8 mouse cellular contexts compared by ENCODE assay signal in genomic region chr10:84440541-84441433, GRCm38 (mm10). TPM values are rescaled to one million over a fixed set of nuclear protein-coding genes. Genes with fewer than 3 reads are reported as not detected.
DNase-seq lines count a peak whose midpoint lies in the region; ATAC-seq and TF ChIP-seq lines count a peak whose summit lies in the region.

Gene Nuak1 (minus strand): TSS chr10:84440597.

- H3K27ac ChIP-seq in bone marrow, adult 2 months (ENCODE audit: control insufficient read depth, insufficient read depth, low read depth, low read length, poor library complexity), result peak within 1 kb of the TSS; percentile 86
- H3K27ac ChIP-seq in embryonic fibroblast, embryonic 13.5 days (ENCODE audit: insufficient read depth, low read length), result peak within 1 kb of the TSS; percentile 94
- peak within 1 kb of the TSS; percentile 98 for H3K27ac ChIP-seq in heart, embryonic 12.5 days (ENCODE audit: poor library complexity, severe bottlenecking)
- H3K27ac ChIP-seq in kidney, postnatal 0 days, result peak within 1 kb of the TSS; percentile 96
- peak within 1 kb of the TSS; percentile 72 for H3K27ac ChIP-seq in liver, embryonic 12.5 days
- H3K27ac ChIP-seq in stomach, embryonic 15.5 days, result peak within 1 kb of the TSS; percentile 90

- no peaks in the 10 kb centered on the region for H3K27me3 ChIP-seq in heart, embryonic 12.5 days (replicated peaks)
- H3K27me3 ChIP-seq in kidney, postnatal 0 days (ENCODE audit: insufficient read depth, low read length), result no peaks in the 10 kb centered on the region
- H3K27me3 ChIP-seq in liver, embryonic 12.5 days (replicated peaks), result peaks cover 77% of the 10 kb centered on the region
- no peaks in the 10 kb centered on the region for H3K27me3 ChIP-seq in stomach, embryonic 15.5 days (replicated peaks)

- TF ChIP-seq CTCF in bone marrow, adult 2 months (IDR thresholded peaks at IDR 0.05; ENCODE audit: control insufficient read depth, insufficient read depth, low read length), result no peak
- no peak for TF ChIP-seq CTCF in embryonic fibroblast, embryonic 13.5 days (IDR thresholded peaks at IDR 0.05; ENCODE audit: borderline replicate concordance, insufficient read depth, low read length)
- peak; percentile 18; the same call in 1 of the 2 replicates for TF ChIP-seq CTCF in kidney, postnatal 0 days (IDR thresholded peaks at IDR 0.05; ENCODE audit: low read depth)

- peak within 1 kb of the TSS; percentile 74 for H3K4me3 ChIP-seq in bone marrow, adult 2 months (replicated peaks; ENCODE audit: control insufficient read depth, low read depth, low read length)
- H3K4me3 ChIP-seq in embryonic fibroblast, embryonic 13.5 days (ENCODE audit: insufficient read depth, low read length), result peak within 1 kb of the TSS; percentile 89
- H3K4me3 ChIP-seq in heart, embryonic 12.5 days, result peak within 1 kb of the TSS; percentile 80
- H3K4me3 ChIP-seq in kidney, postnatal 0 days (replicated peaks; ENCODE audit: low read depth, low read length), result peak within 1 kb of the TSS; percentile 86
- peak within 1 kb of the TSS; percentile 61 for H3K4me3 ChIP-seq in liver, embryonic 12.5 days
- H3K4me3 ChIP-seq in stomach, embryonic 15.5 days (replicated peaks), result peak within 1 kb of the TSS; percentile 69

- peak within 1 kb of the TSS; percentile 96 for H3K9ac ChIP-seq in heart, embryonic 12.5 days
- peak within 1 kb of the TSS; percentile 97 for H3K9ac ChIP-seq in kidney, postnatal 0 days (ENCODE audit: low read depth, low read length)
- peak within 1 kb of the TSS; percentile 66 for H3K9ac ChIP-seq in liver, embryonic 12.5 days
- peak within 1 kb of the TSS; percentile 79 for H3K9ac ChIP-seq in stomach, embryonic 15.5 days

- no peaks in the 10 kb centered on the region for H3K9me3 ChIP-seq in heart, embryonic 12.5 days (replicated peaks)
- no peaks in the 10 kb centered on the region for H3K9me3 ChIP-seq in kidney, postnatal 0 days (replicated peaks; ENCODE audit: low read length)
- no peaks in the 10 kb centered on the region for H3K9me3 ChIP-seq in liver, embryonic 12.5 days (replicated peaks)
- H3K9me3 ChIP-seq in stomach, embryonic 15.5 days, result no peaks in the 10 kb centered on the region

- peak; percentile 16 for DNase-seq in A20 (ENCODE audit: low read depth, low spot score)
- DNase-seq in kidney, postnatal 0 days (ENCODE audit: low spot score), result peak; percentile 96
- DNase-seq in neural tube, embryonic 10.5 days (ENCODE audit: extremely low spot score, low spot score), result peak; percentile 88

- ATAC-seq in heart, embryonic 12.5 days (ENCODE audit: insufficient number of reproducible peaks, low FRiP score), result peak; percentile 91
- ATAC-seq in kidney, postnatal 0 days (replicated peaks; ENCODE audit: low FRiP score, low read depth), result peak; percentile 84
- ATAC-seq in liver, embryonic 12.5 days, result peak; percentile 64
- peak; percentile 86 for ATAC-seq in stomach, embryonic 15.5 days (ENCODE audit: insufficient read depth, low FRiP score, low read depth)

- H3K4me2 ChIP-seq in heart, embryonic 12.5 days, result peak within 1 kb of the TSS; percentile 93
- H3K4me2 ChIP-seq in kidney, postnatal 0 days (ENCODE audit: low read length), result peak within 1 kb of the TSS; percentile 92
- peak within 1 kb of the TSS; percentile 76 for H3K4me2 ChIP-seq in liver, embryonic 12.5 days
- peak within 1 kb of the TSS; percentile 95 for H3K4me2 ChIP-seq in stomach, embryonic 15.5 days

- 1% methylated on average over 92 of the region's 94 CpGs for WGBS in bone marrow, adult 2 months
- under 1% methylated on average over 74 of the region's 94 CpGs for WGBS in heart, embryonic 12.5 days
- WGBS in kidney, postnatal 0 days, result under 1% methylated on average over 66 of the region's 94 CpGs
- under 1% methylated on average over 73 of the region's 94 CpGs for WGBS in liver, embryonic 12.5 days (ENCODE audit: insufficient replicate concordance)
- WGBS in stomach, embryonic 15.5 days, result under 1% methylated on average over 78 of the region's 94 CpGs

- peak; percentile 59; the same call in 1 of the 2 replicates for TF ChIP-seq POLR2A in bone marrow, adult 2 months (IDR thresholded peaks at IDR 0.05; ENCODE audit: borderline replicate concordance, control insufficient read depth, low read depth, low read length)
- TF ChIP-seq POLR2A in embryonic fibroblast, embryonic 13.5 days (IDR thresholded peaks at IDR 0.05; ENCODE audit: low read depth, low read length), result peak; percentile 93

- no peaks in the 10 kb centered on the region; the same call in 1 of the 2 replicates for H3K4me1 ChIP-seq in bone marrow, adult 2 months (ENCODE audit: control insufficient read depth, insufficient read depth, low read length)
- peaks cover 8% of the 10 kb centered on the region for H3K4me1 ChIP-seq in embryonic fibroblast, embryonic 13.5 days (ENCODE audit: control insufficient read depth, insufficient read depth, low read length)
- H3K4me1 ChIP-seq in heart, embryonic 12.5 days (replicated peaks), result peaks cover 54% of the 10 kb centered on the region
- peaks cover 30% of the 10 kb centered on the region for H3K4me1 ChIP-seq in kidney, postnatal 0 days (replicated peaks; ENCODE audit: insufficient read depth, low read length)
- peaks cover 14% of the 10 kb centered on the region; the same call in 1 of the 2 replicates for H3K4me1 ChIP-seq in liver, embryonic 12.5 days
- H3K4me1 ChIP-seq in stomach, embryonic 15.5 days, result peaks cover 38% of the 10 kb centered on the region

- H3K36me3 ChIP-seq in heart, embryonic 12.5 days, result no peaks in the 10 kb centered on the region
- H3K36me3 ChIP-seq in kidney, postnatal 0 days (ENCODE audit: insufficient read depth, low read length), result no peaks in the 10 kb centered on the region
- H3K36me3 ChIP-seq in liver, embryonic 12.5 days, result no peaks in the 10 kb centered on the region
- H3K36me3 ChIP-seq in stomach, embryonic 15.5 days, result no peaks in the 10 kb centered on the region

RNA-seq across cellular contexts. Expression of gene Nuak1, which starts in this region (rescaled TPM):
- 2.1 and 4.0 TPM in 2 replicates for polyA plus RNA-seq in bone marrow, adult 2 months (2011; ENCODE audit: insufficient read depth, insufficient read length, low replicate concordance, missing spikeins)
- polyA plus RNA-seq in embryonic fibroblast, embryonic 13.5 days (2011; ENCODE audit: insufficient read length, low read depth, missing spikeins), result 74.3 and 84.1 TPM in 2 replicates
- 3.2 and 3.7 TPM in 2 replicates for polyA plus RNA-seq in heart, embryonic 12.5 days (2016; fragmentation: Nextera tagmentation; extraction: Ambion mirVana)
- polyA plus RNA-seq in kidney, postnatal 0 days (2015; fragmentation: Nextera tagmentation; extraction: Ambion mirVana), result 2.3 and 2.4 TPM in 2 replicates
- polyA plus RNA-seq in liver, embryonic 12.5 days (2016; fragmentation: Nextera tagmentation; extraction: Ambion mirVana), result 0.25 and 0.31 TPM in 2 replicates
- 1.0 and 1.2 TPM in 2 replicates for polyA plus RNA-seq in stomach, embryonic 15.5 days (2015; fragmentation: Nextera tagmentation; extraction: Ambion mirVana)

Comparison
In these comparisons a context has a peak if more than half of its experiments do, and no peak if none do; other contexts are left out.
1. Peak in every context shown above with its lines: DNase-seq, ATAC-seq, H3K4me3 ChIP-seq and H3K27ac ChIP-seq.
2. RNA of gene Nuak1 (polyA plus RNA-seq): 74.3 to 84.1 TPM in embryonic fibroblast, embryonic 13.5 days; 2.1 to 4.0 TPM in bone marrow, adult 2 months, 3.2 to 3.7 TPM in heart, embryonic 12.5 days, 2.3 to 2.4 TPM in kidney, postnatal 0 days, 1.0 to 1.2 TPM in stomach, embryonic 15.5 days and 0.25 to 0.31 TPM in liver, embryonic 12.5 days; every median in the first group is over 10 times any median in the second.
3. Peak in ATAC-seq, H3K4me3 ChIP-seq, H3K27ac ChIP-seq, H3K9ac ChIP-seq and H3K4me2 ChIP-seq in liver, embryonic 12.5 days; RNA of the gene not detected or under 1 TPM.
4. DNase-seq: peak in every context shown above with its lines; median percentile 96 in kidney, postnatal 0 days; 88 in neural tube, embryonic 10.5 days; 16 in A20.